Mouse (Mus musculus) lung, postnatal 0 days (tissue): Measurements from ENCODE around the gene Psenen.

ENCODE experiments used
- CTCF ChIP-seq: IDR thresholded peaks from 2 replicates; pipeline ENCODE4 v1.5.1; 2016; ENCODE audit warnings: antibody characterized with exemption, mild to moderate bottlenecking
- EP300 ChIP-seq: IDR thresholded peaks from 2 replicates; pipeline ENCODE4 v1.6.1; 2016; ENCODE audit warnings: antibody characterized with exemption, mild to moderate bottlenecking, control low read depth

DNA sequence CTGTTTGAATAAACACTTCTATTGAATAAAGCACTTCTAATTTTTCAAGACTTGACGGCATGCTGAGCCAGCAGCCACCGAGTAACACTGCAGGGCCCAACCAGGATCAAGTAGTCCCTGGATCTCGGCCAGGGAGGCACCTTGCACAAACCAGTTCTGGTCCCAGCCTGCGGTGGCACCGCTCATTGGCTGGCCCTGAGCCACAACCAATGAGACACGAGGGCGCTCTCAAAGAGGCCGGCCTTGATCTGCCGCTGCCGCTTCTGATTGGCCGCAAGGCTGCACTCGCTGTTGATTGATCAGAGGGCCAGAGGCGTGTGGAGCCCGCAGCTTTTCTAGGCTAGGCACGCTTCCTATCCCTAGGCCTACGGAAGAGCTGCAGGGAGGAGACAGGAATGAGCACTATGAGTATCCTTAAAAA lies 36.5 kb upstream of the Psenen start:
- no peak for TF ChIP-seq CTCF
- peak; percentile 92 for TF ChIP-seq EP300
